Mouse (Mus musculus) cerebellum, postnatal 4 days (tissue): ENCODE measurements at regions not wholly inside any gene's neighbourhood (a gene's known extent, or its start where the extent isn't known, plus 50 kb on each side); places are given as distances from the start of the nearest gene placed in this dataset.

Experiments
- DNase-seq, 2 experiments: peaks; one replicate each; pipeline ENCODE4 v3.0.0; 2022; ENCODE audit warnings: low spot score in 2 of 2, mixed read lengths in 1 of 2

DNA sequence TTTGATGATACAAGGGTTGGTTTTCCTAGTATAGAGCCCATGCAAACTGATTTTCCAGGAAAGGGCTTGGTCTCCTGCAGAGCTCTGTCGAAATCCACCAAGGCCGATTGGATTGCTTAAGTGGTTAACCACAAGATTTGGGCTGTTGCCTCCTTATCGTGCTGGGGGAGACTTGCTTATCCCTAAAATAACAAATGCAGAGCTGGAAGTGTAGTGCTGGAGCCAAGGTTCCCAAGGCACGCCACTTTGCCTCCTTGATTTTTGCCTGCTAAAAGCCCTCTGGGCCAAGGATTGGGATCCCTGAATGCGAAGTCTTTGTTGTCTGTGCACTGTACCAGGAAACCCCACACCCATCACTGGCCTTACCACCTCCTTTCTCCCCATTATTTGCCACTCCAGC lies 52.8 kb upstream of the Tmem178 start:
- no peak for DNase-seq

DNA sequence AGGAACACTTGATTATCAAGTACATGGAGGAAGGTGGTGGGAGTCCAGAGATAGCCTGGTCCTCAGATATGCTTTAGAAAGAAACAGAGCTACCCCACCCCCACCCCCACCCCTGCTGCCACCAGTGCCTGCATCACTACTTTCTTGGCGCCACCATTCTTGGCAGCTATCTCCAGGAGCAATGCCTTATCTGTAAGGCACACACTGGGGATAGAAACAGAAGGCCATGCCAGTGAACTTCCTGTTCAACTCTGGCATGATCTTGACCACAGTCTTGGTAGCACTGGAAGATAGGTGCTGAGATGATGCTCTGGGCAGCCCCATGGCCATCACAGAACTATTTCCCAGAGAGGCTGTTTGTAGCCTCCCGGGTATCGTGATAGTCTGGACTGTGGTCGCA lies 55.3 kb upstream of the Tmem178 start:
- DNase-seq = no peak

DNA sequence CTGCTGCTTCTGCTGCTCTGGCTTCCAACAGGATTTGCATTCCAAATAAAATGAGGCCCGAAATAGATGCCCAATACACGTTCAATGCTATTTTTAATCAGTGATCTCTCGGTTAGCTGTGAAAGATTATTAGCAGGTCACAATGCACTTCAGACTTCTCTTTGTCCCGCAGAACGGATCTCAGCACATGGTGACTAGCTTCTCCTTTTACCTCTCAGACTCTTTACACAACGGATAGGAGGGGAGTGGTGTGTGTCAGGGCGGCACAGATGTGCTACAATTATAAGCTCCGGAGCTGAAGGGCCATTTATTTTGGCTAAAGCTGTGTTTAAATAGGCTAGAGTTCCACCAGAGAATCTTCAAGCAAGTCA lies 56.7 kb upstream of the Tmem178 start:
- DNase-seq = no peak

DNA sequence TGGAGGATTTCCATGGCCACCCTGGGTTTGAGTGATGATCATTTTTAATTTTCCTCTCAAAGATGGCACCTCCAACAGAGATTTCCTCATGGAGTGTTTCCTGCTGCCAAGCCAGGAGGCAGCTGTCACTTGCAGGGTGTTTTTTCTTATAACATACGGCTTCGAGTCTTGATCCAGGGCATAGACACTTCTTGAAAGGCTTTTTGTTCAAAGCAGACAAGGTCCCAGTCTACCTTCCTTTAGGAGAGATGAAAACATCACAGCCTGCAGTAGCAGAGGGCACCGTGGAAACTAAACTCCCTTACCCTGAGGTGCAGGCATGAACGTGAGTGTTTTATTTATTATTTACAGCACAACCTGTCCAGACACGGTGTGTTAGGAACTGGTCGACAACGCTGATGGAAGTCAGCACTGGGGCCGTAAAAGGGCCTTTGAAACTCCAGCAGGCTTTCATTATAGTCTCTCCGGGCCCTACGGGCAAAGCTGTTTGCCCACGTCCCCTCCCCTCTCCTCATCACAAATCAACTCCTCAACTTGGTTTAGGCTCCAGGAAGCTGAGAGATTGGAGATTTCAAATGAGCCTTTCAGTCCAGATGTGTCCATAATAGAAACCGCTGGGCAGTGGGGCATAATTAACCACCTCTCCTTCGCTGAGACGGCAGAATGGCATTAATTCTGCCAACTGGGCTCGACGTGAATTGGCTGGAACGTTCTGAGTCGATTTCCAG lies 57.2 kb upstream of the Tmem178 start:
- peak in 1 of 2 experiments; percentile 32 for DNase-seq

DNA sequence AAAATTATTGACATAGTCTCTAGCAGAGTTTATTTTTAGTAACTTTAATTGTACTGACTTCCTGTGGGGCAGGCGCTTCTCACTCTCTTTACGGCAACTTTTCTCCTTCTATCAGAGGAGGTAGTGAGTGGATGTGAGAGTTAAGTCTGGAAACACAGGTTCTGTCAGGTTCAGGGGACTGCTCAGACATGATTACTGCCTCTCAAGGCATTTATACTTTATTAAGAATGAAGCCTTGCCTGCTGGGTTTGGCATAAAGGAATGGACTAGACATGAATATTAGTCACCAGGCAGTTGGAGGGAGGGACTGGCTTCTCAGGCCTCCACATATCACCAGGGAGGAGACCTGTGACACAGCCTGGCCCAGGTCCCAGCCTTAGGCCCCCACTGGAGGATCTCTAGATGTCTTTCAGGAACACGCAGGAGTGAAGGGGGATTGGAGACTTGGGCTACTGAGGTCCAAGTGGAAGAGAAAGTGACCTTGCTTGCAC lies 58.2 kb upstream of the Tmem178 start:
- no peak for DNase-seq

DNA sequence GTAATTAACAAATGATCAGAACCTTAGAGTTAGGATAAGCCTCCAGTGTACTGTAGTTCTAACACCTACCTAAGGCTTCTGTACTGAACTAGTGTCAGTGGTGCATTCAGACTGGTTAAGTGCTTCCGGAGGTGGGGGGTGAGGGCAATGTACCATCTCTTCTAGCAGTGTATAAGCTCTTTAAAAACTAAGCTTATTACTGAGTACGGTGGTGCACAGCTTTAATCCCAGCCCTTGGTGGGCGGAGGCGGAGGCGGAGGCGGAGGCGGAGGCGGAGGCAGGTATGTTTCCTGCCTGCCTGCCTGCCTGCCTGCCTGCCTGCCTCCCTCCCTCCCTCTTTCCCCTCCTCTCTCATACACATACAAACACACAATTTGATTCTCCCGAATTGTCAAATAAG lies 58.7 kb upstream of the Tmem178 start:
- no peak for DNase-seq

DNA sequence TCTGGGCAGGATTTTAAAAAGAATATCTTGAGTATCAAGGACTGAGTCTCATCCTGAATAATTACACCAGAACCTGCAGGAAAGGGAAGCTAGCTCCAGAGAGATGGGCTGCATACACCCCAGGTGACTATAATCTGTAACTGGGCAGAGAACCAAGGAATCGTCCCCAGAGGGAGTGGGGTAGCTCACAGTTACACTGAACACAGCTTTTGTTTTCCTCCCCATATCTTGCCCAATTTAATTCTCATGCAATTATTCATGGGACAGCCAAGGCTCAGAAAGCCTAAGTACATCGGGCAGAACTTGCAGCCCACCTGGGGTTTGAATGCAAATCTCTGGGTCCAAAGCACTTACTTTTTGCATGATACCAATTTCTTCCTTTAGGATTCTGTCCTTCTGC lies 59.5 kb upstream of the Tmem178 start:
- DNase-seq = no peak

DNA sequence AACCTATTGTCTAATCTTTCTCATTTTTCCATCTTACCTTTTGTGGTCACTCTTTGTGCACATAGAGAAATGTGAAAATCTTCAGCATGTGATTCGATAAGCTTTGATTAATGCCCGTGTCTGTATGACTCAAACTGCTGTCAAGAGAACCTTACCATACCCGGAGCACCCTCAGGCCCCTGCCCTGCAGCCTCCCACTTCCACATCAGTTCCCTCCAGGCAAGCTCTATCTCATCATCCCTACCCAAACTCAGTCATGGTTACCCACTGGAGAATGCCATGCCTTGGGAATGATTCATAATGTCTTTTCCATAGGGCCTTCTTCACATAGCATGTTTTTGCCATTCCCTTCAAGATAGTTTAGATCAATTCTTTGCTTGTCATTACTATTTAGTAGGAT lies 62.0 kb upstream of the Tmem178 start:
- DNase-seq = no peak

DNA sequence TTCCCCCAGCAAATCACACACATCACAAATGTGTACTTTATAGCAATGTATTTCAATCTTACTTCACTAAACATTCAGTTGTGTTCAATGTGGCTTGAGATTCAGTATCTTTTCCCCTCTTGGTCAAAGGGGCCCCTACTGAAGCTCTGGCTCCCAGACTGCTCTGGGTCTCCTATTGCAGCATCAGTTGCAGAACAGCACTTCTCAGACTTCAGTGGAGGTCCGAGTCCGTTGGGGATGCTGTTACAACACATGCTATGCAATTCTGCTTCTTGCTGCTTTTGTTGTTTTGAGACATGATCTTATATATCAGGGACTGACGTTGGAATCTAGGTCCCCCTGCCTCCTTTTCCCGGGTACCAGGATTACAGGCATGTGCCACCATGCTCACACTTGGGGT lies 64.1 kb upstream of the Tmem178 start:
- no peak for DNase-seq

DNA sequence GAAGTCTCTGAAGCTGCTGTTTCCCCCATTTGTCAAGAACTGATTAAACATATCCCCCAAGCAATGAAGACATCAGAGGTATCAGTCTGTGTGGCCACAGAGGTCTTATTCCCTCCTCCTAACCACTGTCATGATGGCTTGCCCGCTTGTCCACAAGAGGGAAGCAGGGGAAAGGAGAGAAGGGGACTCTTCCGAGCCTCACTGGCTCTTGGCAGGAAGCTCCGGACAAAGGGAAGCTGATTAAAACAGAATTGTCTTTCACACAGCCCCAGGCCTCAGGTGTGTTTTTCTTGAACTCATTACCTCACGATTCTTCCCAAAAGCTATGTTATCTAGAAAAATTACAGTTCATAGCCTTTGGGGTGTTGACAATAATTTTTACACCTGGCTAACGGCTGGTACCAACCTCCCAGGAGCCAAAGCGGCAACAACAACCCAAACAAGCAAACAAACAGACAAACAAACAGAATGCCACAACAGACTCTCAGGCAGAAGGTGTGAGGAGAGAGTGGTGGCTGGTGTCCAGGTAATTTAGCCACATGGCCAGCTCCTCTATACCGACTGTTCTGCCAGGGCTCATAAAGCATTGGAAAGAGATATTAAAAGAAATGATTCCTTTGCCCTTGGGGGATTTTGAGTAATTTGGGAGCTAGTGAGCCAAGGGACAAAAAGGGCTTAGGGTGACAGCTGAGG lies 68.9 kb upstream of the Tmem178 start:
- DNase-seq = peak in 1 of 2 experiments; percentile 54

DNA sequence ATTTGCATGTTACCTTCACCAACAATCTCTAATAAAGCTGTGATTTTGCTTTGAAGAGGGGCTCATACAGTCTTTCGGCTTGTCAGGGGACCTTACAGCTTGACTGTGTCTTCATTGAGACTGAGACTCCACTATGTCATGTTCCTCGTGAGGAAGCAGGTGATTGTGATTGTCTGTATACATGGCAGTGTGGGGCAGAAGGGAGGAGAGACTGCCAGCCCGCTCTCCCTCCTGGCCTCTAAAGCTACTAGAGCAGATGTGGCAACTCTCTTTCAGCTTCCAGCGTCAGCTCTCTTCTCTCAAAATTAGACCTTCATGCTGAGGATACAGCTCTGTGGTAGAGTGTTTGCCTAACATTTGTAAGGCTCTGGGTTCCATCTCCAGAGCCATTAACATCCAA lies 73.5 kb upstream of the Tmem178 start:
- no peak for DNase-seq

DNA sequence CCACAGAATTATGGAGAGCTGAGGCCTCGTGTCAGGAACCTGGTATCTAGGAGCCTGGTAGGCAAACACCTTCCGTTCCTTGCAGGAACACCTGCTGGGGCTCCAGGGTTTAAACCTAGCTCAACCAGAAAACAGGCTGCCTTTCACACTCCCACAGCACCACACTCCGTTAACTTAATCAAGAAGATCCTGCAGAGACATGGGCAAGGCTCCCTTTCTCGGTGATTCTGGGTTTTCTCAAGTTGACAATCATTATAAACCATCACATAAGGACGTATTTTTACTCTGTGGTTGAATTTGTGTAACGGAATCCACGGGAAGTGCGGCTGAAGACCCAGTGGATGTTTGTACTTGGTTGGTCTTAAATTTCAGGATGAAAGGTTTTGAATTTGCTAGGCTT lies 82.1 kb upstream of the Tmem178 start:
- DNase-seq = no peak

DNA sequence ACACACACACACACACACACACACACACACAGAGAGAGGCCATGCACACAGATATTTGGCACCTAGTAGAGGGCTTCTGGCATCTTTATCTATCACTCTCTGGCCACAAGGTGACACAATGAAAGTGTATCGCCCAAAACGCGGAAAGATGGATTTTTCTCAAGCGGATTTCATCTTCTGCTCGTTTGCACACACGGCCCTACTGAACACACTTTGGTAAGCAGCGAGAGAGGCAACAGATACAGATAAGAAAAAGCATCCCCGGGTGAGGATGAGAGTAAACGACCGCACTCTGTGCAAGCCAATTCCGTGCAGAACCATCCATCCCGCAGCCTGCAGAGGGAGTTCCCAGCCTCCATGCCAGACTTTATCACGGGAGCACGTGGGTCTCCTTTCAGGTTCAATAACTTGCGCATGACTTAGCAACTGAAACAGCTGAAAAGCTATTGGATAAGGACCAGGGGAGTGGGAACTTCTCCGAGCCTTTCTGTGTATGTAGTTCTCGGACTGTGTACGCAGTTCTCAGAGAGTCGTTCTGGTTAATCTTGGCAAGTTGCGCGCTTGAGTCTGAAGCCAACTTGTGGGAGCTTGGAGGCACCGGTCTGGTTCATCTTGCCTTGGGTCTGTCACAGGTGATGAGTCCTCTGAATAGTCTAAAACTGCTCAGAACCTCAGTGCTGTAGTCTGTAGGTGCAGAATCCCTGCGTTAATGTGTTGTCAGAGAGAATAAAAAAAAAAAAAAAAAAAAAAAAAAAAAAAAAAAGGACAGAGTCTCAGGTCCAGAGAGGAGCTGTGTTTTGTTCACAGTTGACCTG lies 97.2 kb upstream of the Tmem178 start:
- DNase-seq = peak in 1 of 2 experiments; percentile 50

DNA sequence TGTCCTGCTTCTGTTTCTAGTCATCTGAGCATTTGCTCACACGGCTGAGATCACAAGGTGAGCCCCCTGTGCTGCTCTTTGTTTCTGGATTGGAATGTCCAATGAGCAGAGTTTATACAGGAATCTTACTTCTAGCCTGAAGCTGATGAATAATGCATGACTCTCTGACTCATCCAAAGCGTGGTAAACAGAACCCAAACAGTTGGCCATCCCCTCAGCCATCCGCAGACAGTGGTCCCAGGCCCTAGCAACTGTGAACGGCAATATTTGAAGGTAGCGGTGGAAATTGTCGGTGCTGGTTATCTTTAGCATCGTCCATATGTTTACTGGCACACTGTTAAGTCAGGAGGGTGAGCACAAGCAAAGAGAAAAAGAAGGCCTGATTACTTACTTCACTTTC lies 99.1 kb upstream of the Tmem178 start:
- no peak for DNase-seq

DNA sequence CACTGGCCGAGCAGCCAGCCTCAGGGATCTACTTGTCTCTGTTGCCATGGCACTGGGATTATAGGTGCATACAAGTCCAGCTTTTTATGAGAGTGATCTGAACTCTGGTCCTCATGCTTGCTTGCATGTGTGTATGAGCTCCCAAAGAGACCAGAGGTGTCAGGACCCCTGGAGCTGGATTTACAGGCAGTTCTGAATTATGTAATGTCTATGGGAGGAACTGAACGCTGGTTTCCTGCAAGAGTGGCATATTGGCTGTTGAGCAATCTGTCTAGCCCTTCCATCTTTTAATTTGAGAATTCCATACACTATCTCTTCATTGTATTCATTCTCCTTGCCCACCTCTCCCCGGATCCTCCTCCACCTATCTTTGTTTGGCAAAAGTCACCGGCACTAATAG lies 102.5 kb upstream of the Tmem178 start:
- DNase-seq = no peak

DNA sequence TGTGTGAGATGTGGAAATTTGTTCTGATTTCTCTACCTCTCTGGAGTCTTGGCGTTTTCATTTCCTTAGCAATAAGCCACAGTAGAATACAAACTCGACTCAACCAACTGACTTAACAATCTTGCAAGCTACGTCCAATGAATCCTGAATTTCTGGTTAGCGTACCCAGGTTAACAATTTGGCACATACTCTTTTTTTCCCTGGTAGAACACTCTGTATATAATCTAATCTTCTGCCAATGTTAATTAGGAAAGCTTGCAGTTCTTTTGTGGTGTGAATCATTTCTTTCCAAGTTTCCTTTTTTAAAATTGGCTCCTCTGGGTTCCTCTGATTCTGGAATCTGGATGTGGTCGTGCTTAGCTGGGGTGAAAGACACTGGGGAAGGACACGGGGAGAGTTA lies 103.5 kb upstream of the Tmem178 start:
- DNase-seq = no peak

DNA sequence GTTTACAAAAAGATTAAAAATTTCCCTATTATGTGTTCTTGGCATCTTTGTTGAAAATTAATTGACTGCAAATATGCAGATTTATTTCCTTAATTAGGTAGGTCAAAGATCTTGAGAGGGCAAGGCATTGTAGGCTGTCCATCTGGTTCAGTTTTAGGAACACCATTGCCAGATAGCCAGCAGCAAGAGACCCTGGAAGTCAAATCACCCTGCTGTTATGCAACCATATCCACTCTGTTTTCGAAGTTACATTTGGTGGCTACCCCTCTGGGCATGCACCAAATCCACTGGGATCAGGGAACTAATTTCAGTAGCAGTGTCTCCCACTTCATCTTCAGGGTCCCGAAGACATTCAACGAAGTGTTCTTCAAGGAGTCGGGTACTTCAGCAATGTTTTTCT lies 104.0 kb upstream of the Tmem178 start:
- DNase-seq = no peak

DNA sequence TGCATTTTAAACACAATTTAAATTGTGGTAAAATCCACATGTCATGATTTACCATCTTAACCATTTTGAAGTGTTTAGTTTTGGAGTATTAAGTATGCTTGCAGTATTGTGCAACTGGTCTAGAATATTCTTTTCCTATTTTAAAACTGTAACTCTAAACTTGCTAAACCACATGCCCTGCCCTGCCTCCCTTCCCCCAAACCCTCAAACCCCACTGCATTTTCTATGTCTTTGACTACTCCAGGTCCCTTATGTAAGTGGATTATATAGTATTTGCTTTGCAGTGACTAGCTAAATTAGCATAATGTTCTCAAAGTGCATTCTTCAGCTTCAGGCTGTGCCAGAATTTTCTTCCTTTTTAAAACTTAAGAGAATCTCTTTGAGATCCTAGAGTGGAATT lies 106.4 kb upstream of the Map4k3 start:
- no peak for DNase-seq

DNA sequence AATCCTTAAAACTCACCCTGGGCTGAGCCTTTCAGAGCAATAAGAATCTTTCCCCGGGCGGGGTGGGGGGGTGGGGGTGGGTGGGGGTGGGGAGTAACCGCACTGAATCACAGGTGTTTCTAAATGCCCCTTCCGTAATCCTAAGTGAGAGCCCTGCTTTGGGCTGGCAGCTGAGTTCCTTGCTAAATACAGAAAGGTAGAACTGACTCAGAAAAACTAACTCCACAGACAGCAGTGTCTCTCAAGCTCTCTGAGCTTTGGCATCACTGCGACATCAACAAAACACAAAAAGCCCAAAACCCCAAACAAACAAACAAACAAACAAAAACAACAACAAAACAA lies 105.9 kb upstream of the Map4k3 start:
- no peak for DNase-seq

DNA sequence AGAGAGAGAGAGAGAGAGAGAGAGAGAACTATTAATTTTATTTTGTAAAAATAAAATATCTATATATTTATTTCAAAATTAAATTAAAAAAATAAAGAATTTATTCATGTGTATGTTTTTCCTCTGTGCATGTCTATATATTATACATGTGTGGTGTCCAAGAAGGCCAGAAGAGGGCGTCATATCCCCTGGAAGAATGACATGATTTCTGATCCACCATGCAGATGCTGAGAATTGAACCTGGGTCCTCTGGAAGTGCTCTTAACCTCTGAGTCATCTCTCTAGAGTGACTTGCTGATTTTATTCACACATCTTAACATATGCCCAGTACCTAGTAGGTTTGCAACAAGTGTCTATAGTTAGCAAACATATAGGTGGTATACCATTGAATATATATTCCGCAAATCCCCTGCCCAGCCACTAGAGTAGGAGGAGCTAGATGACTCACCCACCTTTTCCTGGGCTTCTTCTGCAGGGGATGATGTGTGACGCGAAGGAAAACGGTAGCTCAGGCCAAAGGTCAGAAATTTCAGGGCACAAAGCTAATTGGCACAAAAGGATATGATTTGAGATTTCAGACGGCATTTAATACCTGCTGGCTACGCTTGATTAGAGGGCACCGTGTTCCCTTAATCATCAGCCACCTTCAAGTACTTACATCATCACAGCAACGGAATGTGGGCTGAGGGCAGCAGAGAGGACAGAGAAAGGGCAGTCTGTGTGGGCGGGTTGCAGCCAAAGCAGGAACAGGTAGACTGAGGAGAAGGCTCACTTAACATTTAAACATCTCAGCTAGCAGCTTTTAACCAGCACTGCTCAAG lies 105.3 kb upstream of the Map4k3 start:
- DNase-seq = no peak

DNA sequence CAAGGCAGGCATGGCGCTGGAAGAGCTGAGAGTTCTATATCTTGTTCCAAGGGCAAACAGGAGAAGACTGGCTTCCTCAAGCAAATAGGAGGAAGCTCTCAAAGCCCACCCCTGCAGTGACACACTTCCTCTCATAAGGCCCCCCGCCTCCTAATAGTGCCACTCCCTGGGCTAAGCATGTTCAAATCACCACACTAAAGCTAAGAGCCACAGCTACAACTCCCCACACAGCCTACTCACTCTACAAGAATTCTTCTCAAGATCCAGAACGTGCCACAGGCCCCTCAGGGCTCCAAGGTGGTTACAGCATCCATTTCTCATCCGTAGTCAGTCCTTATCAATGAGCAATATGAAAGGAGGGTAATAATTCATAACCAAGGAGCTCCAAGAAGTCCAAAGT lies 103.4 kb upstream of the Map4k3 start:
- no peak for DNase-seq

DNA sequence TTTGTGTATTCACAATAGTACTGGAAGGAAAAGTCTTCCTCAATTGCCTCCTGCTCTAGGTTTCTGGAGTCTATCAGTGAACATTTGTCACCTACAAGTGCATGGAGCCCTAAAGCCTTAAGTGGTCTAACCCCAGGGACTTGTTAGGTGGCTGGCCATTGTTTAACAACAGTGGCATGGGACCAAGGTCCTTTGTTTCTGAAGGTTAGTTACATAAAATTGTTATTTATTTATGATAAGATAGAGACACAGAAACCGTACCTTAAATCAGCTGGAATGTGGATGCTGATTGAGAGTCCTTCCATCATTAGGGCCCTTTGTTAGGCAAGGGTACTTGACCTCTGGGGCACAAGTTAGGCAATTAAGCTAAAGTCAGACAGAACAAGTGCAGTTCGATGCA lies 99.6 kb upstream of the Map4k3 start:
- no peak for DNase-seq
